Mouse (Mus musculus): ENCODE data around the gene Gnmt. TPM values are rescaled to one million over a fixed set of nuclear protein-coding genes. Genes with fewer than 3 reads are reported as not detected.

The Gnmt gene
- polyA plus RNA-seq, 2 experiments: 0.78 to 1.1 TPM

DNA sequence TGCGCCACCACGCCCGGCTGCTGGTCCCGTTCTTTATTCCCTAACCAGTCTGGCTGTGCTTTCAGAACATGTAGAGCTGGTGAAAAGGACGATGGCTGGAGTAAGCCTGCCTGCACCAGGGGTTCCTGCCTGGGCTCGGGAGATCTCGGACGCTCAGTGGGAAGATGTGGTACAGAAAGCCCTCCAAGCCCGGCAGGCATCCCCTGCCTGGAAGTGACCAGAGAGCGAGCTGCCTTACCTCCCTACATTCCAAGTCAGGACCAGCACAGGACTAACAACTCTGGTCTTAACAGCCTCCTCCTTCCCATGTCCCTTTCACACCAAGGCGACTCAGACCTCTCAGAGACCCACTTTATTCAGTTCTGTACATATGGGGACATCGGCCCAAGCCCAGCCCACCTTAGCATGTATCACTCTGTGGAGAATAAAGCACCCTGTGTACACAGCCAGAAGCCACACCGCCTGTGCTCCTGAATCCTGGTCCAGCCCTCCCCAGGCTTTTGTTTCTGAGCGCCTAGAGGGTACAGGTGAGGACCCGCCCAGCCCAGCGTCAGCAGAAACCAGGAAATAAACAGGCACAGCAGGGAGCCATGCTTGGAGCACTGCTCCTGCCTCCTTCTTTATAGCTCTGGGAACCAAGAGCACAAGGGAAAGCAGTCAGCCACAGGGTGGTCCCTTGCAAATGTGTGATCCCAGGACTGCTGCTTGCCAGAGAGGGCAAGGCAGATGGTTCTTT is 46.1 kb downstream of the Gnmt start:
- Histone ChIP-seq H3K27ac (replicated peaks; ENCODE audit: low read depth, low read length) (no peak overlapping the region), H3K36me3 (ENCODE audit: control insufficient read depth, insufficient read depth, low read length) (peaks cover 60% of the 10 kb centered on the region), H3K9me3 (ENCODE audit: control insufficient read depth, low read length) (no peaks in the 10 kb centered on the region), H3K4me2 (replicated peaks; ENCODE audit: low read depth, low read length, severe bottlenecking) (no peak overlapping the region), H3K4me1 (ENCODE audit: control insufficient read depth, insufficient read depth, low read length) (peaks cover 15% of the 10 kb centered on the region), H3K27me3 (ENCODE audit: control insufficient read depth, insufficient read depth, low read length) (no peaks in the 10 kb centered on the region), H3K4me3 (replicated peaks; ENCODE audit: low read length) (no peak overlapping the region), H3K9ac (ENCODE audit: low read depth, low read length, severe bottlenecking) (no peak overlapping the region)
- ATAC-seq (ENCODE audit: low FRiP score, low read depth) (no peak), DNase-seq (ENCODE audit: low spot score) (no peak)
- 80% methylated on average over 16 of the region's 16 CpGs for WGBS
- TF ChIP-seq POLR2A (IDR thresholded peaks at IDR 0.05; ENCODE audit: borderline replicate concordance, extremely low read depth, insufficient read depth, insufficient read length): no peak

DNA sequence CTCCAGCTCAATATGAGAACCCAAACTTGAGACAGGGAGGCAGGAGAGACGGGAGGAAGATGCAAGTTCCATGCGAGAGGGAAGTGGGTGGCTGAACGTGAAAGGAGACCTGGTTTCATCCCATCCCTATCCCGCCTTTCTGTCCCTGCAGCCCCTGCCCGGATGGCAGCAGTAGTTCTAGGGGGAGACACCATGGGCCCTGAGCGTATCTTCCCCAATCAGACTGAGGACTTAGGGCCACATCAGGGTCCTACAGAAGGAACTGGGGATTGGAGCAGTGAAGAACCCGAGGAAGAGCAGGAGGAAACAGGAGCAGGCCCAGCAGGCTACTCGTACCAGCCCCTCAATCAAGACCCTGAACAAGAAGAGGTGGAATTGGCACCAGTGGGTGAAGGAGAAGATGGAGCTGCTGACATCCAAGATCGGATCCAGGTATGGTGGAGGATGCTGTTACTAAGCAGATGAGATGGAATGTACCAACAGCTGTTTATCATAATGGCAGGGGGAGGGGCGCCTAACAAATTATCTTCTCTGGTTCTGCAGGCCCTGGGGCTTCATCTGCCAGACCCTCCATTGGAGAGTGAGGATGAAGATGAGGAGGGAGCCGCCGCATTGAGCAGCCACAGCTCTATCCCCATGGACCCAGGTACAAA is 47.4 kb downstream of the Gnmt start:
- Histone ChIP-seq H3K9me3 (ENCODE audit: control insufficient read depth, low read length) (no peaks in the 10 kb centered on the region), H3K27me3 (ENCODE audit: control insufficient read depth, insufficient read depth, low read length) (no peaks in the 10 kb centered on the region), H3K27ac (replicated peaks; ENCODE audit: low read depth, low read length) (peak overlapping the region; percentile 53; the same call in 1 of the 2 replicates), H3K4me2 (replicated peaks; ENCODE audit: low read depth, low read length, severe bottlenecking) (peak overlapping the region; percentile 86), H3K36me3 (ENCODE audit: control insufficient read depth, insufficient read depth, low read length) (peaks cover 60% of the 10 kb centered on the region), H3K4me1 (ENCODE audit: control insufficient read depth, insufficient read depth, low read length) (peaks cover 15% of the 10 kb centered on the region), H3K4me3 (replicated peaks; ENCODE audit: low read length) (peak overlapping the region; percentile 87), H3K9ac (ENCODE audit: low read depth, low read length, severe bottlenecking) (peak overlapping the region; percentile 73)
- TF ChIP-seq POLR2A (IDR thresholded peaks at IDR 0.05; ENCODE audit: borderline replicate concordance, extremely low read depth, insufficient read depth, insufficient read length): no peak
- WGBS: 22% methylated on average over 12 of the region's 12 CpGs
- no peak for ATAC-seq (ENCODE audit: low FRiP score, low read depth)
- no peak for DNase-seq (ENCODE audit: low spot score)

DNA sequence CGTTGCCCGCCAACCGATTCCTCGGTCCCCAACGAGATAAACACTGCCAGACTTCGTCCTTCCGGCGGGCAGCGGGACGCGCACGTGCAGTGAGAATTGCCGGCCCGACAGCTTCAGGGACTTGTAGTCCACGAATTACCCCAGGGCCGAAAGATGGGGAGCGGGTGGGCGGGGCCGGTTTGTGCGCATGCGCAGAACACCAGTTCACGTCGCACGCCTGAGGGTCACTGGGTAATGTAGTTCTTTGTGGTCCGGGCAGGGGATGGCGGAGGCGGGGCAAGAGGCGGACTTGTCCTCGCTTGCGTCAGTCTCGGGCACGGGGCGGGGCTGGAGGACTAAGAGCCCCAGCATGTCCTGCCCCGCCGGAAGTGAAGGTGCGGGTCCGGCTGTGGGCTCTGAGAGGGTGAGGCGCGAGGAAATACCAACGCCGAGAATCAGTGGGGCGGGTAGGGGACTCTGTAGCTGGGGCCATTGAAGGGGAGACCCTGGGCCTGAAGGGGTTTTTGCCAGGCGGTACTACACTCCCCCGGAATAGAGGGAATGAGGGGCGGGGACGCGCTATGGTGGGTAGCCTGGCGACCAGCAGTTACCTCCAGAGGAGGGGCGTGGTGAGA is 48.1 kb downstream of the Gnmt start, which contains the start of gene Klhdc3:
Klhdc3 (minus strand) TSS at position 155 of the 614 bp plus-strand sequence.
- DNase-seq (ENCODE audit: low spot score) (peak; percentile 97), ATAC-seq (ENCODE audit: low FRiP score, low read depth) (peak; percentile 97)
- peak within 1 kb of the TSS; percentile 73 for H3K9ac ChIP-seq (ENCODE audit: low read depth, low read length, severe bottlenecking)
- no peaks in the 10 kb centered on the region for H3K27me3 ChIP-seq (ENCODE audit: control insufficient read depth, insufficient read depth, low read length)
- under 1% methylated on average over 46 of the region's 49 CpGs for WGBS
- H3K36me3 ChIP-seq (ENCODE audit: control insufficient read depth, insufficient read depth, low read length): peaks cover 60% of the 10 kb centered on the region
- H3K4me2 ChIP-seq (replicated peaks; ENCODE audit: low read depth, low read length, severe bottlenecking): peak within 1 kb of the TSS; percentile 86
- TF ChIP-seq POLR2A (IDR thresholded peaks at IDR 0.05; ENCODE audit: borderline replicate concordance, extremely low read depth, insufficient read depth, insufficient read length): no peak
- H3K4me3 ChIP-seq (replicated peaks; ENCODE audit: low read length): peak within 1 kb of the TSS; percentile 87
- H3K4me1 ChIP-seq (ENCODE audit: control insufficient read depth, insufficient read depth, low read length): peaks cover 15% of the 10 kb centered on the region
- no peaks in the 10 kb centered on the region for H3K9me3 ChIP-seq (ENCODE audit: control insufficient read depth, low read length)
- H3K27ac ChIP-seq (replicated peaks; ENCODE audit: low read depth, low read length): peak within 1 kb of the TSS; percentile 81

DNA sequence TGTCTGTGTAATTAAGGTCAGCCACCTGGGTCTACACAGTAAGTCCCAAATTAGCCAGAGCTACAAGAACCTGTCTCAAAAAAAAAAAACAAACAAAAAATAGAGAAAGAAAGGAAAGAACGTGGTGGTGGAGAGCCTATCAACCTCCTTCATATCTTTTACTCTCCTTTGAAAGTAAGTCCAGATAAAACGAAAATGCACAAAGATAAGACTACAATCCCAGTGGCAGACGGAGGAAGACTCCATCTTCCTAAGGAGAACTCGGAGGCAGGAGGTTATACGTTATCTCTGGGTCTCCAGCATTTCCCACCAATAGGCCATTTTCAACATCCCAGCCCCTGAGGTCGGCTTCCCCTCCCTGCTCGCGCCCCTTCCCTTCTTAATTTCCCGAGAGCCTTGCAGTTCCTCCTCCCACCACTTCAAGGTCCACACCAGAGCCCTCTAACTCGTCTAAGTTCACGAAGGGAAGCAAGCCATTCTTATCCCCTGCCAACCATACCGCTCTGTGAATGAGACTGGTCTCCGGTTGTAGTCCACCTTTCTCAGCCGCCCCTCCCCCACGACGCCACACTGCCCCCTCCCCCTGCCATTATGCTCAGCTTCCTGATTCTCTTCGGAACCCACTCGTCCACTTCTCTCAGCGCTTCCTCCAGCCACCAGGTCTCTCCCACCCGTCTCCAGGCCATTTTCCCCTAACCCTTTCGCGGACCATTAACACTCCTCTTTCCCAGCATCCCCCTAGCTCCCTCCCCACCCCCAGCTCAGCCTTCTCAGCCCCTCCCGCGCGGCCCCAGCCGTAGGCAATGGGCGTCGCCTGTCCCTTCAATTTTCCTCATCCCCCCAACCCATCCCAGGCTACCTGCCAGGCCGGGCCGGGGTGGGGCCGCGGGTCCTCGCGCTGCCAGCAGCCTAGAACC is 48.9 kb downstream of the Gnmt start:
- Histone ChIP-seq H3K4me3 (replicated peaks; ENCODE audit: low read length) (peak overlapping the region; percentile 87), H3K27me3 (ENCODE audit: control insufficient read depth, insufficient read depth, low read length) (no peaks in the 10 kb centered on the region), H3K9me3 (ENCODE audit: control insufficient read depth, low read length) (no peaks in the 10 kb centered on the region), H3K4me1 (ENCODE audit: control insufficient read depth, insufficient read depth, low read length) (peaks cover 15% of the 10 kb centered on the region), H3K27ac (replicated peaks; ENCODE audit: low read depth, low read length) (peak overlapping the region; percentile 81), H3K9ac (ENCODE audit: low read depth, low read length, severe bottlenecking) (peak overlapping the region; percentile 73), H3K4me2 (replicated peaks; ENCODE audit: low read depth, low read length, severe bottlenecking) (peak overlapping the region; percentile 63), H3K36me3 (ENCODE audit: control insufficient read depth, insufficient read depth, low read length) (peaks cover 57% of the 10 kb centered on the region)
- peak; percentile 34 for ATAC-seq (ENCODE audit: low FRiP score, low read depth)
- under 1% methylated on average over 34 of the region's 34 CpGs for WGBS
- DNase-seq (ENCODE audit: low spot score): no peak
- TF ChIP-seq POLR2A (IDR thresholded peaks at IDR 0.05; ENCODE audit: borderline replicate concordance, extremely low read depth, insufficient read depth, insufficient read length): no peak

All from limb, embryonic 14.5 days (tissue).